13 mouse cellular contexts compared by ENCODE assay signal in the genomic region with DNA sequence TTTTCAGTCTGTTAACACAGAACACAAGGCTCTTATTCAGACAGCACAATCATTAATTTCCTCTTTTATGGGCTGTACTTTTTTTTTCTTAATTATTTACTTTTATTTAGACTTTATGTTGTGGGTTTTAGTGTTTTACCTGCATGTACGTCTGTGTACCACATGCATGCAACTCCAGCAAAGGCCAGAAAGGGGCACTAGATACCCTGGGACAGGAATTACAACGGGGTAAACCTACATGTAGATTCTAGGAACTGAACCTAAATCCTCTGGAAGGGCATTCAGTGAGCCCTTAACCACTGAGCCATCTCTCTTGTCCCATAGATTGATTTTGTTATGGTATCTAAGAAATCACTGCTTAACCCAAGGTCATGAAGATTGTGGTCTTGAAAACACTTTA. TPM values are rescaled to one million over a fixed set of nuclear protein-coding genes. Genes with fewer than 3 reads are reported as not detected.
DNase-seq lines count a peak whose midpoint lies in the region; ATAC-seq and TF ChIP-seq lines count a peak whose summit lies in the region.
"Had no signal": no experiment of that assay in that cellular context is flagged by ENCODE, and none has a peak within 500 bp of the region (broad histone marks: within the 10 kb centered on the region; RNA-seq: fewer than 3 reads in every experiment).

No protein-coding gene starts in this region.

- no peaks in the 10 kb centered on the region for H3K27me3 ChIP-seq in kidney, postnatal 0 days (ENCODE audit: insufficient read depth, low read length)
- H3K27me3 ChIP-seq: embryonic facial prominence, embryonic 12.5 days; midbrain, embryonic 12.5 days had no signal

- 0 out of 2 replicates have a peak, but pooled peaks cover 3% of the 10 kb centered on the region for H3K36me3 ChIP-seq in kidney, postnatal 0 days (ENCODE audit: insufficient read depth, low read length)

- peak; percentile 20 for DNase-seq in adrenal gland, postnatal 14 days
- no peak for DNase-seq in adrenal gland, adult 8-10 months
- DNase-seq in kidney, postnatal 0 days (ENCODE audit: low spot score), result no peak
- DNase-seq in kidney, adult 11 months, result no peak
- peak; percentile 27 for DNase-seq in 3T3-L1 (ENCODE audit: low read depth, low spot score)
- DNase-seq in cerebellum, adult 8-10 months, result peak; percentile 30
- no peak for DNase-seq in adrenal gland, adult (ENCODE audit: inconsistent age in 2 of 2, low spot score in 1 of 2)
- DNase-seq in ovary, postnatal 14 days (ENCODE audit: low spot score), result no peak

- no peak for ATAC-seq in kidney, postnatal 0 days (replicated peaks; ENCODE audit: low FRiP score, low read depth)
- ATAC-seq: activated CD4-positive, CD25-positive, alpha-beta regulatory T cell, adult 4 months had no signal

- no peak overlapping the region for H3K4me2 ChIP-seq in kidney, postnatal 0 days (ENCODE audit: low read length)
- H3K4me2 ChIP-seq: embryonic facial prominence, embryonic 12.5 days; midbrain, embryonic 12.5 days had no signal

- H3K4me1 ChIP-seq in kidney, postnatal 0 days (replicated peaks; ENCODE audit: insufficient read depth, low read length), result no peaks in the 10 kb centered on the region
- H3K4me1 ChIP-seq: embryonic facial prominence, embryonic 12.5 days had no signal

- no peaks in the 10 kb centered on the region for H3K9me3 ChIP-seq in kidney, postnatal 0 days (replicated peaks; ENCODE audit: low read length)
- H3K9me3 ChIP-seq: embryonic facial prominence, embryonic 12.5 days; midbrain, embryonic 12.5 days had no signal

- no peak overlapping the region for H3K9ac ChIP-seq in kidney, postnatal 0 days (ENCODE audit: low read depth, low read length)
- H3K9ac ChIP-seq: embryonic facial prominence, embryonic 12.5 days; midbrain, embryonic 12.5 days had no signal

- no peak overlapping the region for H3K4me3 ChIP-seq in kidney, postnatal 0 days (replicated peaks; ENCODE audit: low read depth, low read length)
- H3K4me3 ChIP-seq: embryonic facial prominence, embryonic 12.5 days; midbrain, embryonic 12.5 days had no signal

- 58% methylated on average over 2 of the region's 2 CpGs for WGBS in kidney, postnatal 0 days

- H3K27ac ChIP-seq in kidney, postnatal 0 days, result no peak overlapping the region
- H3K27ac ChIP-seq: embryonic facial prominence, embryonic 12.5 days; midbrain, embryonic 12.5 days had no signal

- TF ChIP-seq CTCF in kidney, postnatal 0 days (IDR thresholded peaks at IDR 0.05; ENCODE audit: low read depth), result peak; percentile 63

RNA-seq across cellular contexts. Expression of gene Aatf, which starts 15.4 kb away (rescaled TPM):
- total RNA-seq in adrenal gland, postnatal 14 days (2021), result 20.6 and 25.6 TPM in 2 replicates
- total RNA-seq in adrenal gland, adult 8-10 months (2022), result 10 to 100 TPM; 23.8 to 27.9 (median 24.0) TPM
- 40.7 and 45.0 TPM in 2 replicates for polyA plus RNA-seq in kidney, postnatal 0 days (2015; fragmentation: Nextera tagmentation; extraction: Ambion mirVana)

RNA-seq across cellular contexts. Expression of gene Lhx1, which starts 27.4 kb away (rescaled TPM):
- total RNA-seq in adrenal gland, postnatal 14 days (2021), result 0.38 TPM in 1 of 2 replicates, not detected in the other
- total RNA-seq in adrenal gland, adult 8-10 months (2022), result under 1 TPM in 1 of 4 experiments, not detected in 3; 0.52 TPM
- polyA plus RNA-seq in kidney, postnatal 0 days (2015; fragmentation: Nextera tagmentation; extraction: Ambion mirVana), result 25.3 and 28.9 TPM in 2 replicates
- total RNA-seq: liver, adult 2 months had no signal
- polyA plus RNA-seq: activated CD4-positive, CD25-positive, alpha-beta regulatory T cell, adult 4 months; heart, embryonic 14.5 days; liver, adult 2 months had no signal

Comparison
In these comparisons a context has a peak if more than half of its experiments do, and no peak if none do; other contexts are left out.
1. DNase-seq: peak in adrenal gland, postnatal 14 days (single experiment), 3T3-L1 (single experiment) and cerebellum, adult 8-10 months (single experiment); none in adrenal gland, adult 8-10 months (single experiment), kidney, postnatal 0 days (single experiment), kidney, adult 11 months (single experiment), adrenal gland, adult (0 of 2) and ovary, postnatal 14 days (single experiment).